Mouse (Mus musculus) heart, embryonic 15.5 days (tissue): ENCODE results near the gene Cnga3. TPM values are rescaled to one million over a fixed set of nuclear protein-coding genes. Genes with fewer than 3 reads are reported as not detected.
A peak's percentile ranks its signal among the peaks of the same experiment; 100 is the strongest.

Experiments
- ATAC-seq: fragments of 200-750 bp; cut with Nextera tagmentation; replicated peaks from 2 replicates; pipeline ENCODE4 v1.8.0; 2017; ENCODE audit warnings: low read depth, moderate TSS enrichment; ENCODE audit not compliant: insufficient number of reproducible peaks, insufficient read depth, low FRiP score
- H3K27ac ChIP-seq: fragments of 300-500 bp; sonication (generic); 2 replicates; pipeline ENCODE4 v1.5.1; 2015; ENCODE audit warnings: mild to moderate bottlenecking, inconsistent platforms
- H3K27me3 ChIP-seq: fragments of 300-500 bp; sonication (generic); 2 replicates; pipeline ENCODE4 v1.6.1; 2015; ENCODE audit warnings: inconsistent platforms
- H3K36me3 ChIP-seq: fragments of 300-500 bp; sonication (generic); 2 replicates; pipeline ENCODE4 v1.6.1; 2015; ENCODE audit warnings: mild to moderate bottlenecking, inconsistent platforms
- H3K4me1 ChIP-seq: fragments of 300-500 bp; sonication (generic); replicated peaks from 2 replicates; pipeline ENCODE4 v1.6.1; 2015; ENCODE audit warnings: inconsistent platforms
- H3K4me2 ChIP-seq: fragments of 300-500 bp; sonication (generic); 2 replicates; pipeline ENCODE4 v1.6.1; 2015; ENCODE audit warnings: inconsistent platforms, mild to moderate bottlenecking, moderate library complexity
- H3K4me3 ChIP-seq: fragments of 300-500 bp; sonication (generic); 2 replicates; pipeline ENCODE4 v1.5.1; 2015; ENCODE audit warnings: mild to moderate bottlenecking, inconsistent platforms
- H3K9ac ChIP-seq: fragments of 300-500 bp; sonication (generic); 2 replicates; pipeline ENCODE4 v1.6.1; 2015; ENCODE audit warnings: mild to moderate bottlenecking, inconsistent platforms
- H3K9me3 ChIP-seq: fragments of 300-500 bp; sonication (generic); replicated peaks from 2 replicates; pipeline ENCODE4 v1.6.1; 2016; ENCODE audit warnings: inconsistent platforms
- WGBS: fragments of 180-500 bp; shearing (Covaris S2); methylation state at CpG from one replicate; pipeline ENCODE4 v1.1.7; 2015; ENCODE audit warnings: mixed read lengths; 5-methylcytosine and 5-hydroxymethylcytosine counted together
- polyA plus RNA-seq: library from polyadenylated mRNA; unstranded; fragments of >200 nt; fragmentation: Nextera tagmentation; extraction: Ambion mirVana; gene quantifications from 2 replicates; pipeline ENCODE4 v1.2.1, GENCODE M21; 2015

Gene Cnga3
- polyA plus RNA-seq, 1 experiment from 2014 or later: 0.06 TPM

DNA sequence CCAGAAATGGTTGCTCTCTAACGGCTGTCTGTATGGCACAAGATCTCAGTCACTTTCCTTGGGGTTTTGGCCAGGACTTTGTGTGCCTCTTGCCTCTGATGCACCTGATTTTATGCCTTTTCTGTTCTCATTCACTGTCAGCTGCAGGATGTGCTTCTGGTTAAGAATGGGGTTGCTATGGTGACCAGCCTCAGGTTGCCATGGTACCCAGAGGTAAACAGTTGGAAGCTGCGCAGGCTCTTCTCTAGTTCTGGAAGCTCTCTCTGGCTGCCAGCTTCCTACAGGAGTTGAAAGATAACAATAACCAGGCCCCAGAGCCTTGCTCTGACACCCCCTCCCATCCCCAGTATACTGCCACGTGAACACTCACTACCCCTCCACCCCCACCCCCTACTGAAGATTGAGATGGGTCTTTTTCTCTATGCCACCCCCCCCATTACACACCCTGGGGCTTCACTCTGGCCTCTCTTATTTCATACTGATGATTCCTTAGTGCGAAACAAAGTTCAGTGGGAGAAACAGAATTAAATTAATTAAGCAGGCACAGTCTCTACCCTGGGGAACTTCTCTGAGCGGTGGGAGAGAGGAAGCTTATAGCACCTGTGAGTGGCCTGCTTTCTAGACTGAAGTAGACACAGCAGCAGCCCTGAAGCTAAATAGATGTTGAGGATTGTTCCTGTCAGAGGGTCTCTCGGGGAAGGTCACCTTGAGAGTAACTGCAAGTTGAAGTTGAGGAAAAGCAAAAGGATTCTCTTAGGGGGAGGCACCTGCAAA, 6.1 kb downstream of the Cnga3 start:
- H3K9ac ChIP-seq: no peak overlapping the region
- no peak overlapping the region for H3K4me2 ChIP-seq
- H3K9me3 ChIP-seq: no peaks in the 10 kb centered on the region
- no peaks in the 10 kb centered on the region for H3K36me3 ChIP-seq
- peaks cover 11% of the 10 kb centered on the region for H3K27me3 ChIP-seq
- no peak overlapping the region for H3K4me3 ChIP-seq
- no peak; the same call in 1 of the 2 replicates for ATAC-seq
- WGBS: 45% methylated on average over 6 of the region's 6 CpGs
- H3K4me1 ChIP-seq: no peaks in the 10 kb centered on the region
- H3K27ac ChIP-seq: no peak overlapping the region

DNA sequence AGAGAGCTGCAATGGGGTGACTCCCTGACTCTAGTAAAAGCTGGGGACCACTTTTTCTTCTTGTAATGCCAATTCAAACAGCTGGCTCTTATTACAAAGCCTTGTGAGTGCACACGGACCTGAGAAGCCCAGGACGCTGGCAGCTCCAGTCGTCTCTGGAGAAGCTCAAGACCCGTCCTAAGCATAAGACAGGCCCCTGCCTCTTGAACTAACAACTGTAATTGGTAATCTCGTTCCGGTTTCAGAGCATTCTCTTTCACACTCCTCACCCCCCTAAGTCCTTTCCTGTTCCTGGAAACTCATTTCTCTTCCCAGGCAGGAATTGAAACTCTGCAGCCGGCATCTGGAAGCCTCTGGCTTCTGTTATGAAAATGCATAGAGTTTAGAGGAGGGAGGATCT, 7.8 kb downstream of the Cnga3 start:
- Histone ChIP-seq H3K9ac (no peak overlapping the region), H3K4me3 (no peak overlapping the region), H3K27ac (no peak overlapping the region), H3K9me3 (no peaks in the 10 kb centered on the region), H3K27me3 (peaks cover 11% of the 10 kb centered on the region), H3K4me2 (no peak overlapping the region), H3K36me3 (no peaks in the 10 kb centered on the region), H3K4me1 (no peaks in the 10 kb centered on the region)
- WGBS: 35% methylated on average over 7 of the region's 7 CpGs
- ATAC-seq: no peak

DNA sequence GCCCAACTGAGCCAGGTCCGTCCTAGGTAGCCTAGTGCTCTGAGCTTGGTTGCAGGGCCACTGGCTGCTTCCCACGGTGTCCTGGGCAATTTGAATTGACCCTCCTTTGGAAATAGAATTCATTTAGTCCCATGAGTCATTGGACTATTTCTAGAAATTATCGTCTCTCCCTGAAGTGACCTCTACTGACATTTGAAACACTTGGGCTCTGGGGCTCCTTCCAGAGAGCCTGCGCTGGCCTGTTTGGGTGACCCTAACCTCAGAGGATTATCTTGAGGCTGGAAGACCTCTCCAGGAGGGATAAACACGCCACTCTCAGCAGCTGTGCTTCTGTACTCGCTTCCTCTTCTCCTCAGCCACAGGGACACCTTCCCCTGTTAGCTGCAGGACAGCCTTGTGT, 16.2 kb downstream of the Cnga3 start:
- H3K4me3 ChIP-seq: no peak overlapping the region

DNA sequence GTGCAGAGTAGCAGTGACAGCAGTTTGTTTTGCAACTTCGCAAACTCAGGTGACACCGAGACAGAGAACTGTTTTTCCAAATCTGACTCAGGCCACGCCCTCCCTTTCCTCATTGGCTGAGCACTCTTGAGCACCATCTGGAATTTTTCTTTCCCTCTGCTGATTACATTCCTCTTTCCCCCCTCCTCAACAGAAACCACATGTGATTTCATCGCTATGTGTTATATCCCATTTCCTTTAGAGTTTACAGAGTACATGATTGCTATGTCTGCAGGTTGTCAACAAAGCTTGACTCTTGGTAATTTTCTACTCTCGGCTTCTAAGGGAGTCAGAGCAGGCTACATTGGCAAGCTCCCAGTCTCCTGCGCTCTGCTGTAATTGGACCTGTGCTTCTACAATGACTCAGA, 17.1 kb downstream of the Cnga3 start:
- Histone ChIP-seq H3K4me3 (no peak overlapping the region), H3K4me1 (no peaks in the 10 kb centered on the region), H3K27ac (no peak overlapping the region), H3K27me3 (no peaks in the 10 kb centered on the region), H3K36me3 (no peaks in the 10 kb centered on the region), H3K9ac (no peak overlapping the region), H3K4me2 (0 out of 2 replicates have a peak overlapping the region, but pooled peaks have one; percentile 15), H3K9me3 (peaks cover 3% of the 10 kb centered on the region; the same call in 1 of the 2 replicates)
- WGBS: 38% methylated on average over 6 of the region's 6 CpGs
- peak; percentile 22; the same call in 1 of the 2 replicates for ATAC-seq

More for the DNA sequence above, 16.2 kb downstream of the Cnga3 start:
- Histone ChIP-seq H3K27ac (no peak overlapping the region), H3K36me3 (no peaks in the 10 kb centered on the region), H3K4me2 (no peak overlapping the region), H3K27me3 (no peaks in the 10 kb centered on the region), H3K9ac (no peak overlapping the region), H3K4me1 (no peaks in the 10 kb centered on the region), H3K9me3 (peaks cover 3% of the 10 kb centered on the region; the same call in 1 of the 2 replicates)
- no peak for ATAC-seq
- WGBS: 60% methylated on average over 6 of the region's 6 CpGs

DNA sequence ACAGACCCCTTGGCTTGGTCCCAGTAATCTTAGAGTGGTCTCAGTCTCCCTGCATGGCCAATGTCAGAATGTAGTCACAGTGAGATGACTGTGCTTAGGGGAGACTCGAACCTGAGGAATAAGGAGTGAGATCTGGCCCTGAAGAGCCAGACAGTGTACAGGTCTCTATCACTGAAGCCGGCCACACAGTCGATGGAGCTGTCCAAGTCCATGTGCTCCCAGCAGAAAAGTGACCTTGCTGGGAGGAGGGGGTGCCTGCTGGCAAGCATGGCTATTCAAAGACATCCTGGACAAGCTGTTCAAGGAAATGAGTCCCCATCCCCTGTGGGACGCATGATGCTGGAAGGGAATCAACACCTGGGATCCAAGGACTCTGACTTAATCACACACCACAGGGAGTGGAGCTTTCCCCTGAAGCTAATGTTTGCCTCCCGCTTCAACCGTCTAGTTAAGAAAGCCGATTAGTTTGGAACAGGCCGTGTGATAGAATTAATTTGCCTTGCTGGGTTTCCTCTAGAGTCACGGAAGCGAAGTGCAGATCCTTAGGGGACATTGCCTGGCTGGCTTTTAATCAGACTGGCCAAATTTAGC, 24.9 kb downstream of the Cnga3 start:
- H3K4me1 ChIP-seq: no peaks in the 10 kb centered on the region
- no peak overlapping the region for H3K4me3 ChIP-seq
- no peak overlapping the region for H3K9ac ChIP-seq
- H3K9me3 ChIP-seq: no peaks in the 10 kb centered on the region
- WGBS: 65% methylated on average over 10 of the region's 10 CpGs
- H3K4me2 ChIP-seq: no peak overlapping the region
- H3K27ac ChIP-seq: no peak overlapping the region
- H3K36me3 ChIP-seq: no peaks in the 10 kb centered on the region
- ATAC-seq: no peak
- H3K27me3 ChIP-seq: 0 out of 2 replicates have a peak, but pooled peaks cover 4% of the 10 kb centered on the region

DNA sequence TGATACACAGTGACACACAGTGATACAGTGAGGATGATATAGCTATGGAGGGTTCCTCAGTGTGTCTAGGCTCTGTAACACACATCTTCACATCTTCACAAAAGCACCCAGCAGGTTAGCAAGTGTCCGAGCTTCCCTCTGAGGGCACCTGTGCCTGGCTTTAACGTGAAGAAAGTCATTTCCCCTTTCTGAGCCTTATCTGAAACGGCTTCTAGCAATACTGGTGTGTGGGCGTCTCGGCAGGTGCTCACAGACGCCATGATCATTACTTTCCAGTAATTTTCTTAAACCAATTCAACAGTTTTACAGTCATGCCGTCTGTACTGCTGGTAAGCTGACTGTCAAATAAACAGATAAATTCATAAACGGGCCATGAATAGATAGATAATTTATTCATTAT, 28.0 kb downstream of the Cnga3 start:
- Histone ChIP-seq H3K4me3 (no peak overlapping the region), H3K36me3 (no peaks in the 10 kb centered on the region), H3K4me1 (no peaks in the 10 kb centered on the region), H3K27me3 (0 out of 2 replicates have a peak, but pooled peaks cover 2% of the 10 kb centered on the region), H3K4me2 (no peak overlapping the region), H3K27ac (no peak overlapping the region), H3K9me3 (no peaks in the 10 kb centered on the region), H3K9ac (no peak overlapping the region)
- no peak for ATAC-seq
- WGBS: 64% methylated on average over 8 of the region's 8 CpGs

DNA sequence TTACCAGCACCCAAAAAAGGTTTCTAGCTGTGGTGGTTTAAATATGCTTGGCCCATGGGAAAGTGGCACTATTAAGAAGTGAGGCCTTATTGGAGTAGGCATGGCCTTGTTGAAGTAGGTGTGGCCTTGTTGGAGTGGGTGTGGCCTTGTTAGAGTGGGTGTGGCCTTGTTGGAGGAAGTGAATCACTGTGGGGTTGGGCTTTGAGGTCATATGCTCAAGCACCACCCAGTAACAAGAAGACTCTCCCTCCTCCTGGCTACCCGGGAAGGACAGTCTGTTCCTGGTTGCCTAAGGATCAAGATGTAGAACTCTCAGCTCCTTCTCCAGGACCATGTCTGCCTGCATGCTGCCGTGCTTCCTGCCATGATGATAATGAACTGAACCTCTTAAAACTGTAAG, 32.2 kb downstream of the Cnga3 start:
- no peak for ATAC-seq
- Histone ChIP-seq H3K4me3 (no peak overlapping the region), H3K9ac (no peak overlapping the region), H3K27ac (no peak overlapping the region), H3K4me2 (no peak overlapping the region), H3K9me3 (no peaks in the 10 kb centered on the region), H3K27me3 (no peaks in the 10 kb centered on the region), H3K36me3 (no peaks in the 10 kb centered on the region), H3K4me1 (no peaks in the 10 kb centered on the region)
- 74% methylated on average over 2 of the region's 2 CpGs for WGBS

DNA sequence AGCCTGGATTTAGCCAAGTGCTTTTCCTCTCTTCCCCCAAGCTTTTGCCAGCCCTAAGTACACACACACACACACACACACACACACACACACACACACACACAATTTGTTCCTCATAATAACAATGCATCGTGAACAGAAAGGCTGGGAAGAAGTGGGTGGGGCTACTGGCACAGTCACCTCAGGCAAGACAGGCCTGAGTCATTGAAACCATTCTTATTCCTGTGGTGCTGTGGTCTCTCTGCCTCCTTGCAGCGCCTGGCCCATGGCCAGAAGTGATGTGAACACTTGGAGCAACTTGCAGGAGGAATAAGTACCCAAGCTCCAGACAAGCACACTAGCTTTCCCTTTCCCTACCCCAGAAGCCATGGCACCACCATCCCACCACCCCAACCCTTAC, 34.2 kb downstream of the Cnga3 start:
- Histone ChIP-seq H3K27ac (no peak overlapping the region), H3K4me1 (no peaks in the 10 kb centered on the region), H3K9ac (no peak overlapping the region), H3K4me2 (no peak overlapping the region), H3K9me3 (no peaks in the 10 kb centered on the region), H3K36me3 (no peaks in the 10 kb centered on the region), H3K27me3 (no peaks in the 10 kb centered on the region), H3K4me3 (no peak overlapping the region)
- ATAC-seq: no peak
- 51% methylated on average over 2 of the region's 2 CpGs for WGBS

DNA sequence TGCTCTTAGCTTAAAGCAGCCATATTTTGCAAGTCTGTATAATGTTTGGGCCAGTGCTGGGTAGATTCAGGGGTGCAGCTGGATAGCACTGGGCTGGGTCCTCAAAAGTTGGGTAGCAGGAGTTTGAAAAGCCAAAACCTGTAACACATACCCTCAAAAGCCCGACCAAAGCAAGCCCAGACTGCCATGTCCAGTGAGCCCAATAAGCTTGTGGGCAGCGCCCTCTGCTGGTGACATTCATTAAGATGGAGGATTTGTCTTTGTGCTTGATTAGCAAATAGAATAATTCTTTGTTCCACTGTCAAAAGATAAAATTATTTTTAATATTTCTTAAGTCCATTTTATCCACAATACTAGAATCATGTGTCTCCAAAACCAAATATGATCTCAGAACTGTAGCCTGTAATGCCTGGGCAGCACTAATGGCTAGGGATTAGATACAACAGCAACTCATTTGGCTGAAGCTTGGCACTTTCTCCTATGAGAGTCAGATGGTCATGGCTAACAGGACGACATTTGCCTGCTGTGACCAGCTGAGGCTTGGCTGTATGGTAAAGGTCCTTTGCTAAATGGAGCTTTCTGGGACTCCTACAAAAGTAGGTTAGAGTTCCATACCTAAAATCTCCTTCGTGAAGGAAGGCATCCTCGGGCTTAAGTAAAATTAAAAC, 36.5 kb downstream of the Cnga3 start:
- 39% methylated on average over 5 of the region's 5 CpGs for WGBS
- Histone ChIP-seq H3K27ac (no peak overlapping the region), H3K9ac (no peak overlapping the region), H3K27me3 (no peaks in the 10 kb centered on the region), H3K4me1 (no peaks in the 10 kb centered on the region), H3K4me3 (no peak overlapping the region), H3K9me3 (no peaks in the 10 kb centered on the region), H3K36me3 (no peaks in the 10 kb centered on the region), H3K4me2 (no peak overlapping the region)
- ATAC-seq: no peak

DNA sequence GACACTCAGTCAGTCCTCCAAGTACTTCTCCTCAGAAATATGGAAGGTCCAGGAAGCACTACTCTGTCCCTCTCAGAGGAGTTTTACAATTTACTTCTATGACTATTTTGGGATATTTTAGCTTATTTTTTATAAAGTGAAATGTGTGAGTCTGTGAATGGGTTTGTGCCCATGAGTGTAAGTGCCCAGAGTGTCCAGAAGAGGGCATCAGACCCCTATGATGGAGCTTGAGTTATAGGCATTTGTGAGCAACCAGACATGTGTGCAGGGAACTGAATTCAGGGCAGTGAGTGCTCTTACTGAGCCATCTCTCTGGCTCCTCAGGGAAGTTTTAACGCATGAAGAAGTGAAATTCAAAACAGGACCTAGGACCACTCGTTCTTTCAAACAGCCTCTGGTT, 44.2 kb downstream of the Cnga3 start:
- Histone ChIP-seq H3K36me3 (no peaks in the 10 kb centered on the region), H3K4me3 (no peak overlapping the region), H3K9me3 (no peaks in the 10 kb centered on the region), H3K27me3 (no peaks in the 10 kb centered on the region), H3K4me2 (no peak overlapping the region), H3K27ac (no peak overlapping the region), H3K9ac (no peak overlapping the region), H3K4me1 (no peaks in the 10 kb centered on the region)
- 86% methylated on average over 2 of the region's 2 CpGs for WGBS
- ATAC-seq: no peak

DNA sequence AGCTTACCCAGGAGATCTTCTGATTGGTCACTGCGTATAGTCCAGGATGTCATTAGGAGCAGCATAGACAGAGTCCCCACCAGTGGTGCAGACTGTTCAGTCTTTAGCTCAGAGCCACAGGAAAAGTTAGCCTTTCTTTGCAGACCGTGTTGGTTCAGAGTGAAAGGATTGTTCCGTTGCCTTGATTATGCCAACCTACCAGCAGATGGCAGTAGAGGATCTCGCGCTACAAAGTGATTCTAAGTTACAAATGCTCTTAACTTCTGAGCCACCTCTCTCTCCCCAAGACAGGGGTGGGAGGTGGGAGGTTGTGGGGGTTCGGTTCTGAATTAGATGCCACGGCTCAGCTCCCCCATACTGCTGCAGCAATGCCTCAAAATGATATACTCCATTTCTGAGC, 58.2 kb downstream of the Cnga3 start:
- no peak for ATAC-seq
- no peaks in the 10 kb centered on the region for H3K36me3 ChIP-seq
- no peak overlapping the region for H3K27ac ChIP-seq
- H3K4me1 ChIP-seq: no peaks in the 10 kb centered on the region
- 5% methylated on average over 7 of the region's 7 CpGs for WGBS
- no peak overlapping the region for H3K9ac ChIP-seq
- H3K4me3 ChIP-seq: no peak overlapping the region
- H3K4me2 ChIP-seq: no peak overlapping the region
- H3K9me3 ChIP-seq: no peaks in the 10 kb centered on the region
- peaks cover 6% of the 10 kb centered on the region for H3K27me3 ChIP-seq
